Mouse (Mus musculus): ENCODE data around the gene Opcml.

The Opcml gene

GRCm38 (mm10) chr9:27790725-27791638, at the start of gene Opcml:
Opcml (plus strand) TSS chr9:27790775.
- WGBS: 2% methylated on average over 28 of the region's 28 CpGs

GRCm38 (mm10) chr9:27758709-27759108, 31.9 kb upstream of the Opcml start:
- 55% methylated on average over 1 of the region's 1 CpGs for WGBS

GRCm38 (mm10) chr9:27761196-27761595, 29.4 kb upstream of the Opcml start:
- 86% methylated on average over 2 of the region's 2 CpGs for WGBS

- 44% methylated on average over 3 of the region's 3 CpGs for WGBS
These were observed 24.1 kb upstream of the Opcml start for GRCm38 (mm10) chr9:27766446-27766845.

GRCm38 (mm10) chr9:27767196-27767900, 23.2 kb upstream of the Opcml start:
- 59% methylated on average over 8 of the region's 8 CpGs for WGBS

- 78% methylated on average over 6 of the region's 6 CpGs for WGBS
These were observed 9.1 kb upstream of the Opcml start for GRCm38 (mm10) chr9:27781291-27781993.

GRCm38 (mm10) chr9:27781994-27782337, 8.6 kb upstream of the Opcml start:
- WGBS: 25% methylated on average over 1 of the region's 1 CpGs

- WGBS: 2% methylated on average over 12 of the region's 12 CpGs
These were observed 1.0 kb downstream of the Opcml start for GRCm38 (mm10) chr9:27791639-27791966.

- WGBS: 32% methylated on average over 2 of the region's 2 CpGs
These were observed 1.7 kb downstream of the Opcml start for GRCm38 (mm10) chr9:27792226-27792625.

- 56% methylated on average over 3 of the region's 3 CpGs for WGBS
These were observed 2.4 kb downstream of the Opcml start for GRCm38 (mm10) chr9:27792994-27793393.

- 52% methylated on average over 1 of the region's 1 CpGs for WGBS
These were observed 6.0 kb downstream of the Opcml start for GRCm38 (mm10) chr9:27796535-27796934.

- WGBS: 80% methylated on average over 2 of the region's 2 CpGs
These were observed 10.4 kb downstream of the Opcml start for GRCm38 (mm10) chr9:27800992-27801391.

GRCm38 (mm10) chr9:27801807-27802206, 11.2 kb downstream of the Opcml start:
- 90% methylated on average over 3 of the region's 3 CpGs for WGBS

GRCm38 (mm10) chr9:27804461-27804860, 13.9 kb downstream of the Opcml start:
- 66% methylated on average over 3 of the region's 3 CpGs for WGBS

- 56% methylated on average over 8 of the region's 8 CpGs for WGBS
These were observed 19.2 kb downstream of the Opcml start for GRCm38 (mm10) chr9:27809741-27810140.

GRCm38 (mm10) chr9:27813207-27813790, 22.7 kb downstream of the Opcml start:
- WGBS: 58% methylated on average over 3 of the region's 3 CpGs

- 53% methylated on average over 2 of the region's 2 CpGs for whole genome bisulfite sequencing
These were observed 23.6 kb downstream of the Opcml start for GRCm38 (mm10) chr9:27814161-27814560.

GRCm38 (mm10) chr9:27821197-27821596, 30.6 kb downstream of the Opcml start:
- 48% methylated on average over 1 of the region's 1 CpGs for WGBS

- 83% methylated on average over 6 of the region's 6 CpGs for WGBS
These were observed 32.1 kb downstream of the Opcml start for GRCm38 (mm10) chr9:27822681-27823080.

- WGBS: 81% methylated on average over 7 of the region's 7 CpGs
These were observed 33.8 kb downstream of the Opcml start for GRCm38 (mm10) chr9:27824424-27824823.

GRCm38 (mm10) chr9:27830519-27830918, 39.9 kb downstream of the Opcml start:
- WGBS: 70% methylated on average over 5 of the region's 5 CpGs

GRCm38 (mm10) chr9:27842806-27843205, 52.2 kb downstream of the Opcml start:
- 81% methylated on average over 5 of the region's 5 CpGs for WGBS

Measured in cerebral cortex, adult 2 months (tissue).